Mouse (Mus musculus) limb, embryonic 13.5 days (tissue): Measurements from ENCODE around the gene Grap2. TPM values are rescaled to one million over a fixed set of nuclear protein-coding genes. Genes with fewer than 3 reads are reported as not detected.

Source experiments
- ATAC-seq: fragments of 200-750 bp; cut with Nextera tagmentation; 2 replicates; pipeline ENCODE4 v1.8.0; 2017; ENCODE audit warnings: low read depth, moderate number of reproducible peaks, moderate TSS enrichment; ENCODE audit not compliant: low FRiP score
- H3K27ac ChIP-seq: fragments of 300-500 bp; sonication (generic); 2 replicates; pipeline ENCODE4 v1.5.1; 2015; ENCODE audit warnings: inconsistent platforms, mild to moderate bottlenecking, moderate library complexity
- H3K27me3 ChIP-seq: fragments of 300-500 bp; sonication (generic); 2 replicates; pipeline ENCODE4 v1.6.1; 2015; ENCODE audit warnings: mild to moderate bottlenecking, inconsistent platforms
- H3K36me3 ChIP-seq: fragments of 300-500 bp; sonication (generic); 2 replicates; pipeline ENCODE4 v1.6.1; 2015; ENCODE audit warnings: inconsistent platforms, mild to moderate bottlenecking, moderate library complexity
- H3K4me1 ChIP-seq: fragments of 300-500 bp; sonication (generic); 2 replicates; pipeline ENCODE4 v1.6.1; 2015; ENCODE audit warnings: inconsistent platforms
- H3K4me2 ChIP-seq: fragments of 300-500 bp; sonication (generic); replicated peaks from 2 replicates; pipeline ENCODE4 v1.6.1; 2015; ENCODE audit warnings: inconsistent platforms, mild to moderate bottlenecking, moderate library complexity
- H3K4me3 ChIP-seq: fragments of 300-500 bp; sonication (generic); 2 replicates; pipeline ENCODE4 v1.5.1; 2015; ENCODE audit warnings: moderate library complexity, mild to moderate bottlenecking, inconsistent platforms
- H3K9ac ChIP-seq: fragments of 300-500 bp; sonication (generic); 2 replicates; pipeline ENCODE4 v1.6.1; 2015; ENCODE audit warnings: mild to moderate bottlenecking, inconsistent platforms
- H3K9me3 ChIP-seq: fragments of 300-500 bp; sonication (generic); 2 replicates; pipeline ENCODE4 v1.6.1; 2016; ENCODE audit warnings: inconsistent platforms
- WGBS: fragments of 180-500 bp; shearing (Covaris S2); methylation state at CpG from one replicate; pipeline ENCODE4 v1.1.7; 2015; 5-methylcytosine and 5-hydroxymethylcytosine counted together
- polyA plus RNA-seq: library from polyadenylated mRNA; unstranded; fragments of >200 nt; fragmentation: Nextera tagmentation; extraction: Ambion mirVana; gene quantifications from 2 replicates; pipeline ENCODE4 v1.2.1, GENCODE M21; 2015

The Grap2 gene
- polyA plus RNA-seq, 1 experiment from 2014 or later = 0.93 TPM

DNA sequence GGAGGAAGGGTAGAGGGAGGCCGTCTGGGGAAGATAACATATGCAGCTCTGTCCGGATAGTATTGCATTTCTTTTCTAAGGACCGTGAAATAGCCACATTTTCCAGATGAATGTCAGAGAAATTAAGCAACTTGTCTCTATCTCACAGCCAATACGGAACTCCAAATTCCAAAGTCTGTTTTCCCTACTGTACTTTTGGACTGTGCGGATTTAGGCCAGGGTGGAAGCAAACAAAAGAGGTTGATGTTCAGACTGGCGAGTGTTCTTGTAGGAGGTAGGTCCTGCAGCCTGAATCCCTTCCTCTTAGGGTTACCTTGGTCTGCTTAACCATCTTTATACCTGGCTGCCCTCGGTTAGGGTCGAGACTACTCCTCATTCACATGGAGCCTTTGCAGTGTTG lies 109.9 kb downstream of the Grap2 start:
- peaks cover 31% of the 10 kb centered on the region for H3K4me1 ChIP-seq
- ATAC-seq = no peak
- no peaks in the 10 kb centered on the region for H3K9me3 ChIP-seq
- H3K27ac ChIP-seq = no peak overlapping the region
- H3K9ac ChIP-seq = no peak overlapping the region
- 86% methylated on average over 8 of the region's 8 CpGs for WGBS
- H3K36me3 ChIP-seq = no peaks in the 10 kb centered on the region
- H3K4me2 ChIP-seq = no peak overlapping the region
- no peak overlapping the region for H3K4me3 ChIP-seq
- H3K27me3 ChIP-seq = 0 out of 2 replicates have a peak, but pooled peaks cover 4% of the 10 kb centered on the region

DNA sequence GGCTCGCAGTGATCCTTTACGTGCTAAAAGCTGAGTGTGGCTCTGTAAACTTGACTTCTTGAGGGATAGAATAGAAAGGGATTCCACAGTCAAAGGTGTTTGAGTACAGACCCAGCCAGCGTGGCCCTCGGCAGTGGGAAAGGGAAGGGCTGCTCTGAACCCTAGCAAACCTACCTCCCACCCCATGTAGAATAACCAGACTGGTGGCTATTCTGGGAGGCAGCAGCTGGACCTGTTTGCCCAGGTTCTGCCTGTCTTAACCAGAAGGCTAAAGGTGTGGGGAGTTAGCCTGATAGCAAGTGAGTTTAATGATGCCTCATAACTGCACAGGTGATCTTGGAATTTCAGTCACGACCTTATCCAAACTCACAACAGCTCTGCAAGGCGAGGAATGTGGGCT lies 110.8 kb downstream of the Grap2 start:
- Histone ChIP-seq H3K27me3 (0 out of 2 replicates have a peak, but pooled peaks cover 4% of the 10 kb centered on the region), H3K27ac (no peak overlapping the region), H3K4me1 (peaks cover 31% of the 10 kb centered on the region), H3K9me3 (no peaks in the 10 kb centered on the region), H3K36me3 (no peaks in the 10 kb centered on the region), H3K4me2 (no peak overlapping the region), H3K9ac (no peak overlapping the region), H3K4me3 (no peak overlapping the region)
- ATAC-seq = no peak
- 66% methylated on average over 6 of the region's 6 CpGs for WGBS

DNA sequence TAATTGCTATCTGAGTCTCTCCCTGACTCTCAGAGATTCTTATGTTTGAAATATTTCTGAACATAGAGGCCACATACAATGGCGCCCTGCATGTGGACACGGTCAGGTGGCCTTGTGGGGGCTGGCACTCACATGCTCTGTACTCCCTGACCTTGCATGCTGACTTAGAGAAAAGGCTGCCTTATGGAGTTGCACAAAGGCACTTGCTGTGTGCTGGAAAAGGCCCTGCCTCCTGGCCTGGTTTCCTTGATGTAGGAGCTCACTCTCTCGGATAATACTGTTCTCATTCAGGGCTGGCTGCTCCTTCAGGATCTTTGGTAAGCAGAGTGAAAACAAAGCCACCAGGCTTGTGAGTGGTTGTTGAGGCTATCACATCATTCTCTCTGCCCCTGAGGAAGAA lies 111.6 kb downstream of the Grap2 start:
- Histone ChIP-seq H3K9ac (no peak overlapping the region), H3K4me3 (no peak overlapping the region), H3K36me3 (no peaks in the 10 kb centered on the region), H3K4me2 (no peak overlapping the region), H3K27ac (no peak overlapping the region), H3K27me3 (0 out of 2 replicates have a peak, but pooled peaks cover 4% of the 10 kb centered on the region), H3K4me1 (peaks cover 30% of the 10 kb centered on the region), H3K9me3 (no peaks in the 10 kb centered on the region)
- ATAC-seq = no peak
- 76% methylated on average over 3 of the region's 3 CpGs for WGBS

DNA sequence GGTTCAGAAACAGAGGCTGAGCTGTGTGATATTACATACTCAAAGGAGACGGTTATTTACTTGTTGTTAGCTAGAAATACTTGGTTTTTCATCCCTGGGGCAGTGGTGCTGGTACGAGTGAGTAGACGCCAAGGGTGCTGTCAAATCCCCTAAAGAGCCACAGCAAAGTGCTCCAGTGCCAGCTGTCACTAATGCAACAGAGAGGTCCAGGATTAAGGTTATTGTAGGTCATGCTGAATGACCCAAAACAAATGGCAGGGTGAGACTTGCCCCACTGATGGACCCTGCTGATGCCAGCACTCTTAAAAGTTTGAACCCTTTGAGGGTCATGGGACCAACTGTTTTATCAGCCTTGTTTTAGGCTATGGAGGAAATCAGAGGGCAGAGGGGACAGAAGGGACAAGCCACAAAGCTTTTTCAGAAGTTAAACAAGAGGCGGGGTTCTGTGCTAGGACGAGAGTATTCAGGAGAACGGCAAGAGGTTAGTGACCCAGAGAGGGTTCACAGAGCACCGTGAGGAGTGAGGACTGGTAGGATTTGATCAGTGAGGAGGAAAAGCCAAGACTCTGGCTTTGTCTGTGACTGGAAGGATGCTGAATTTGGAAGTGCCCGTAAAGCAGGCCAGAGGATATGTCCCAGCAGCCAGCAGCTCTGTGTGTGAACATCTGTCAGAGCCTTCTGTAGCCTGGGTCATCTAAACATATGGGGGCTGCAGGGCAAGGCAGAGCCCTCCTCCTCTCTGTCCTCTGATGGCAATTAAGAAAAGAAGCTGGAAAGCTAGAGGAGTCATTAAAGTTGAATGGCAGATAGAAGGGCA lies 112.6 kb downstream of the Grap2 start:
- peaks cover 20% of the 10 kb centered on the region for H3K4me1 ChIP-seq
- no peak overlapping the region for H3K4me3 ChIP-seq
- H3K36me3 ChIP-seq = no peaks in the 10 kb centered on the region
- H3K27me3 ChIP-seq = 0 out of 2 replicates have a peak, but pooled peaks cover 4% of the 10 kb centered on the region
- 17% methylated on average over 8 of the region's 8 CpGs for WGBS
- no peaks in the 10 kb centered on the region for H3K9me3 ChIP-seq
- no peak overlapping the region for H3K4me2 ChIP-seq
- H3K27ac ChIP-seq = no peak overlapping the region
- no peak overlapping the region for H3K9ac ChIP-seq
- ATAC-seq = no peak

GRCm38 (mm10) chr15:80685603-80685895 lies 113.2 kb downstream of the Grap2 start:
- WGBS = 14% methylated on average over 7 of the region's 7 CpGs
- Histone ChIP-seq H3K36me3 (no peaks in the 10 kb centered on the region), H3K4me1 (peaks cover 14% of the 10 kb centered on the region), H3K27me3 (0 out of 2 replicates have a peak, but pooled peaks cover 4% of the 10 kb centered on the region), H3K27ac (no peak overlapping the region), H3K4me2 (no peak overlapping the region), H3K9me3 (no peaks in the 10 kb centered on the region), H3K9ac (no peak overlapping the region), H3K4me3 (no peak overlapping the region)
- no peak for ATAC-seq

- Histone ChIP-seq H3K27ac (no peak overlapping the region), H3K27me3 (0 out of 2 replicates have a peak, but pooled peaks cover 4% of the 10 kb centered on the region), H3K9ac (no peak overlapping the region), H3K4me2 (no peak overlapping the region), H3K4me1 (peaks cover 7% of the 10 kb centered on the region), H3K9me3 (no peaks in the 10 kb centered on the region), H3K4me3 (no peak overlapping the region), H3K36me3 (no peaks in the 10 kb centered on the region)
- WGBS = 79% methylated on average over 7 of the region's 7 CpGs
- ATAC-seq = no peak
Observed at GRCm38 (mm10) chr15:80688536-80688935, 116.1 kb downstream of the Grap2 start.

GRCm38 (mm10) chr15:80693492-80693891 lies 121.1 kb downstream of the Grap2 start:
- 58% methylated on average over 3 of the region's 3 CpGs for WGBS

DNA sequence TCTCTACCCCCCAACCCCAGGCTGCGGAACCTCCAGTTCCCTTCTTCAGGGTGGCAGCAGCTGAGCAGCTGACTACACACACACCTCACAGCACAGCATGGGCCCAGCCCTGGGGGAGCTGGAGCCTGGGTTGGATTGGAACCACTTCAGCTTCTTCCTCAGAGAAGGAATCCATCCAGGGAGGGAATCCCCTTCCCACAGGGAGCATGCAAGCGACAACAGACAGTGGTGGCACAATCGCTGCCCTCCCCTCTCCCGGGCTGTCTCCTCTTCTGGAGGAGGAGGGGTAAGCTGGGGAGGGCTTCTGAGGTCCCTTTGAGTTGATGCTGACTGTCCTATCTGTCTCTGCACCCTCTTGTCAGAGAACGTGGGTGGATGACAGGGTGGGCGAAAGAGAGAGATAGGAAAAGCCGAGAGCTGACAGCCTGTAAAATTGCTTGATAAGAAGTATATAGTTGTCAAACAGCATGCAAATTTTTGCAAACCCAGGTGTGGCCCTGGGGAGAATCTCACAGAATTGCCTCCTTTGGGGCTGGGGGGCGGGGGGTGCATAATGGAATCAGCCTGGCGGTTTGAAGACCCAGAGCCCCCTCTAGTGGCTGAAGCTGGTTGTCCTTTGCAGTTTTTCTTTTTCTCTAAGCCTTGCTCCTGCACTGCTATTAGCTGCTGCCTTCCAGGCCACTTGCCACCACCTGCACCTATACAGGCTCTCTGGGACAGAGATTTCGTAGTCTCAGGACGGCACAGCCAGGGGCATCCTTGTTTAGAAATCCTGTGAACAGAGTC lies 121.9 kb downstream of the Grap2 start:
- no peaks in the 10 kb centered on the region for H3K36me3 ChIP-seq

More at GRCm38 (mm10) chr15:80693492-80693891, 121.1 kb downstream of the Grap2 start:
- no peaks in the 10 kb centered on the region for H3K36me3 ChIP-seq
- no peak overlapping the region for H3K4me3 ChIP-seq
- H3K9ac ChIP-seq = 0 out of 2 replicates have a peak overlapping the region, but pooled peaks have one; percentile 8
- no peak overlapping the region for H3K4me2 ChIP-seq
- 0 out of 2 replicates have a peak, but pooled peaks cover 3% of the 10 kb centered on the region for H3K27me3 ChIP-seq
- H3K4me1 ChIP-seq = peaks cover 29% of the 10 kb centered on the region
- ATAC-seq = no peak
- no peaks in the 10 kb centered on the region for H3K9me3 ChIP-seq
- no peak overlapping the region for H3K27ac ChIP-seq

DNA sequence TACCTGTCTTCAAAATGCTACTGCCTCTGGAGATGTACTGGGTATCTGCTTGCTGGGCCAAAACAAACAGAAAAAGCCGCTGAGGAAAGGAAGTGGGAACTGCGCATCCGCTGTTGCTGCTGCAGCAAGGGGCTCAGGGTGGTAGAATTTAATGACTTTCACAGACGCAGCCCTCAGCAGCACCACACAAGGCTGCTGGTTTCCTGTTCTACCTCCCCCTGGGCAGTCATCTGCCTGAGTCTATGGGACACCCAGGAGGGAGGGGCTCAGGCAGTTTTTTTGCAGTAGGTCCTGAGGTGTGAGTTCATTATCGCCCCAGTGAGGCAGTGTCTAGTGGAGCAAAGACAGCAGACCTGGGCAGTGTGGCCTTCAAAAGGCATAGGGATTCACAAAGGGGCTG lies 125.2 kb downstream of the Grap2 start:
- 16% methylated on average over 5 of the region's 5 CpGs for WGBS
- no peak overlapping the region for H3K4me2 ChIP-seq
- ATAC-seq = 0 out of 2 replicates have a peak, but pooled peaks have one; percentile 60

More for the DNA sequence above, 121.9 kb downstream of the Grap2 start:
- peaks cover 29% of the 10 kb centered on the region for H3K4me1 ChIP-seq
- 0 out of 2 replicates have a peak, but pooled peaks cover 3% of the 10 kb centered on the region for H3K27me3 ChIP-seq
- WGBS = 28% methylated on average over 11 of the region's 11 CpGs
- H3K27ac ChIP-seq = no peak overlapping the region
- no peak for ATAC-seq
- H3K9me3 ChIP-seq = no peaks in the 10 kb centered on the region
- peak overlapping the region; percentile 41; the same call in 1 of the 2 replicates for H3K4me2 ChIP-seq
- H3K4me3 ChIP-seq = no peak overlapping the region
- no peak overlapping the region for H3K9ac ChIP-seq

DNA sequence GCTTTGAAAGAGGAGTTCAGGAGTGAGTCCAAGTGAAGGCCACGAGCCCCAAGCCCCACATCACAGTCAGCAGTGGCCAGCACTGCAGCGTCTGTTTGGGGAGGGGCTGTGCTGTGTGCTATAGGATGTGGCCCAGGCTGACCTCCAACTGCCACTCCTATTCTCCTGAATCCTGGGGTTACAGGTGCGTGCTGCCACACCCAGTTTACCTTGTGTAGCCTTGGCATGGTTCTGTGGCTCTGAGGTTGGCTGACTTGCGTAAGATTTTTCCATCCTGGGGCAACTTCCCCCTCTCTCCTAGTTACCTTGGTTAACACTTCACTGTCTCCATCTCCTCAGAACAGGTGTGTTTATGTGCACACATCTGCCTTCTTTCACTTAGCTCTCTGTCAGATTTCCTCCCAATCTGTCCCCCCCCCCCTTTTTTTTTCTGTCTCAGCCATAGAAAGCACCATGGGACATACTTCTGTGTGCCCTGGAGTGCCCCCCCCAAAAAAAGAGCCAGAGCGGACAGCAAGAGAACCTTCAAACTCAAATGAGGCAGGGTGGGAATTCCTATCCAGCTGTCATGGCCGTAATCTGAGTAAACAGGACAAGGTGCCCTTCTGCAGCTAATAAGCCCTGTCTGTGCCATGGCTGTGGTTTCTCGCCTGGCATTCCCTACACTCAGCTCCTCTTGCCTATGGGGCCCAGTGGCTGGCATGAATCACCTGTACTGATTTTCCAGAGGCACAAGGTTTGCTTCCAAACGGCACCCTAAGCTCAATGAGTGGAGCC lies 129.3 kb downstream of the Grap2 start:
- Histone ChIP-seq H3K27ac (no peak overlapping the region), H3K4me3 (no peak overlapping the region), H3K4me2 (no peak overlapping the region), H3K9ac (no peak overlapping the region), H3K4me1 (peaks cover 24% of the 10 kb centered on the region), H3K9me3 (no peaks in the 10 kb centered on the region), H3K36me3 (no peaks in the 10 kb centered on the region), H3K27me3 (no peaks in the 10 kb centered on the region)
- ATAC-seq = no peak
- WGBS = 71% methylated on average over 8 of the region's 8 CpGs

More for the DNA sequence above, 125.2 kb downstream of the Grap2 start:
- Histone ChIP-seq H3K27me3 (0 out of 2 replicates have a peak, but pooled peaks cover 3% of the 10 kb centered on the region), H3K9me3 (no peaks in the 10 kb centered on the region), H3K27ac (peak overlapping the region; percentile 29; the same call in 1 of the 2 replicates), H3K9ac (peak overlapping the region; percentile 27; the same call in 1 of the 2 replicates), H3K36me3 (no peaks in the 10 kb centered on the region), H3K4me1 (peaks cover 29% of the 10 kb centered on the region), H3K4me3 (no peak overlapping the region)
